Mouse (Mus musculus) kidney, embryonic 14.5 days (tissue): Measurements from ENCODE around the gene Capn11. TPM values are rescaled to one million over a fixed set of nuclear protein-coding genes. Genes with fewer than 3 reads are reported as not detected.

Experiments used
- ATAC-seq: fragments of 200-750 bp; cut with Nextera tagmentation; 2 replicates; pipeline ENCODE4 v1.8.0; 2017; ENCODE audit warnings: moderate number of reproducible peaks, mild to moderate bottlenecking, moderate TSS enrichment, moderate library complexity; ENCODE audit not compliant: low FRiP score, low TSS enrichment
- H3K27ac ChIP-seq: fragments of 300-500 bp; sonication (generic); 2 replicates; pipeline ENCODE4 v1.5.1; 2014; ENCODE audit warnings: low read depth, mild to moderate bottlenecking, low read length, moderate library complexity, mixed read lengths
- H3K27me3 ChIP-seq: fragments of 300-500 bp; sonication (generic); 2 replicates; pipeline ENCODE4 v1.6.1; 2014; ENCODE audit warnings: mild to moderate bottlenecking, low read length; ENCODE audit not compliant: control insufficient read depth, insufficient read depth
- H3K36me3 ChIP-seq: fragments of 300-500 bp; sonication (generic); 2 replicates; pipeline ENCODE4 v1.6.1; 2014; ENCODE audit warnings: low read length, mixed read lengths; ENCODE audit not compliant: control insufficient read depth, insufficient read depth
- H3K4me1 ChIP-seq: fragments of 300-500 bp; sonication (generic); 2 replicates; pipeline ENCODE4 v1.6.1; 2014; ENCODE audit warnings: low read length, mixed read lengths; ENCODE audit not compliant: control insufficient read depth, insufficient read depth
- H3K4me2 ChIP-seq: fragments of 300-500 bp; sonication (generic); replicated peaks from 2 replicates; pipeline ENCODE4 v1.6.1; 2014; ENCODE audit warnings: low read depth, mild to moderate bottlenecking, low read length
- H3K4me3 ChIP-seq: fragments of 300-500 bp; sonication (generic); 2 replicates; pipeline ENCODE4 v1.5.1; 2014; ENCODE audit warnings: mild to moderate bottlenecking, low read length
- H3K9ac ChIP-seq: fragments of 300-500 bp; sonication (generic); 2 replicates; pipeline ENCODE4 v1.6.1; 2014; ENCODE audit warnings: low read depth, mild to moderate bottlenecking, low read length, moderate library complexity
- H3K9me3 ChIP-seq: fragments of 300-500 bp; sonication (generic); 2 replicates; pipeline ENCODE4 v1.6.1; 2016; ENCODE audit warnings: low read length; ENCODE audit not compliant: control insufficient read depth
- WGBS: fragments of 180-500 bp; shearing (Covaris S2); extraction: QIAGEN DNeasy Blood & Tissue Kit; methylation state at CpG from one replicate; pipeline ENCODE4 v1.1.7; 2014; 5-methylcytosine and 5-hydroxymethylcytosine counted together
- polyA plus RNA-seq: library from polyadenylated mRNA; unstranded; fragments of >200 nt; fragmentation: Nextera tagmentation; extraction: Ambion mirVana; gene quantifications from 2 replicates; pipeline ENCODE4 v1.2.1, GENCODE M21; 2014

Gene Capn11
- polyA plus RNA-seq, 1 experiment from 2014 or later, result not detected

GRCm38 (mm10) chr17:45600267-45600666, 58.9 kb downstream of the Capn11 start:
- Histone ChIP-seq H3K9me3 (no peaks in the 10 kb centered on the region), H3K4me3 (no peak overlapping the region), H3K9ac (no peak overlapping the region), H3K27me3 (0 out of 2 replicates have a peak, but pooled peaks cover 4% of the 10 kb centered on the region), H3K36me3 (no peaks in the 10 kb centered on the region), H3K4me2 (no peak overlapping the region), H3K27ac (no peak overlapping the region), H3K4me1 (peaks cover 26% of the 10 kb centered on the region; the same call in 1 of the 2 replicates)
- WGBS, result 50% methylated on average over 8 of the region's 8 CpGs
- no peak for ATAC-seq

DNA sequence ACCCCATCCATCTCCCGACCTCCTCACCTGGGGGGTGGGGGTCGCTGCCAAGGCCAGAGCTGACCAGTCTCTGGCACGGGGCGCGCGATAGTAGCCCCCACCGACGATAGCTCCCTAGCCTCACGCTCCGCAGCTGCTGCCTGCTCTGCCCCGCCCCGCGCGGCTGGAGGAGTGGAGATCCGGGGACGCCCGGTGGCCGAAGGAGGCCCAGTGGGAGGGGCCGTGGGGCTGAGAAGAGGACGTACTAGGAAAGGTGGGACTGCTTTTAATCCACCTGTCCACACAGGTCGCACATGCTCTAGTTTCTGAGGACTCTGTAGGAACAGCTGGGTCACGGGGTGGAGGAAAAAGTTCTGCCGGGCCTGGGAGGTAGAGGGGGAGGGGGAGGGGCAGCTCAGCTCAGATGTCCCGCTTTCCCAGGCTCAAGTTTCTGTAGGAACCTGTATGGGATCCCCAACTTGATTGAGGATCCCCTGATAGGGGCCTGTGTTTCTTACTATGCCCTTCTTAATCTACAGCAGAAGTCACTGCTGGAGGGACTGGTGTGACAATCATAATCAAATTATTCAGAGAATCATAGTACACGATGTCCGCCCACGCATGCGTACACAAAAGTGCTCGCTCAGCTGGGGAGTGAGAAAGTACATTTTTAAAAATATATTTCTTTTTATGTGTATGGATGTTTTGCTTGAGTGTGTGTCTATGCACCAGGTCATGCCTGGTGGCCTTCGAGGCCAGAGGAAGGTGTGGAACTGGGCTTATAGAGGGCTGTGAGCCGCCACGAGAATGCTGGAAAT, 59.5 kb downstream of the Capn11 start, which contains the start of gene Slc29a1:
TSS of gene Slc29a1 (minus strand) at position 161 of the 797 bp plus-strand sequence.
- peak; percentile 48 for ATAC-seq
- Histone ChIP-seq H3K4me2 (peak within 1 kb of the TSS; percentile 88), H3K4me3 (peak within 1 kb of the TSS; percentile 38), H3K36me3 (no peaks in the 10 kb centered on the region), H3K27me3 (0 out of 2 replicates have a peak, but pooled peaks cover 4% of the 10 kb centered on the region), H3K9ac (peak within 1 kb of the TSS; percentile 52), H3K27ac (no peak within 1 kb of the TSS), H3K9me3 (no peaks in the 10 kb centered on the region), H3K4me1 (peaks cover 31% of the 10 kb centered on the region)
- whole genome bisulfite sequencing, result 15% methylated on average over 32 of the region's 32 CpGs

GRCm38 (mm10) chr17:45598891-45599290, 60.2 kb downstream of the Capn11 start:
- H3K4me2 ChIP-seq, result peak overlapping the region; percentile 88
- 0 out of 2 replicates have a peak, but pooled peaks cover 4% of the 10 kb centered on the region for H3K27me3 ChIP-seq
- H3K4me3 ChIP-seq, result no peak overlapping the region
- ATAC-seq, result no peak
- H3K36me3 ChIP-seq, result no peaks in the 10 kb centered on the region
- peaks cover 38% of the 10 kb centered on the region for H3K4me1 ChIP-seq
- H3K9ac ChIP-seq, result no peak overlapping the region; the same call in 1 of the 2 replicates
- 63% methylated on average over 3 of the region's 3 CpGs for WGBS
- H3K27ac ChIP-seq, result no peak overlapping the region
- H3K9me3 ChIP-seq, result no peaks in the 10 kb centered on the region

DNA sequence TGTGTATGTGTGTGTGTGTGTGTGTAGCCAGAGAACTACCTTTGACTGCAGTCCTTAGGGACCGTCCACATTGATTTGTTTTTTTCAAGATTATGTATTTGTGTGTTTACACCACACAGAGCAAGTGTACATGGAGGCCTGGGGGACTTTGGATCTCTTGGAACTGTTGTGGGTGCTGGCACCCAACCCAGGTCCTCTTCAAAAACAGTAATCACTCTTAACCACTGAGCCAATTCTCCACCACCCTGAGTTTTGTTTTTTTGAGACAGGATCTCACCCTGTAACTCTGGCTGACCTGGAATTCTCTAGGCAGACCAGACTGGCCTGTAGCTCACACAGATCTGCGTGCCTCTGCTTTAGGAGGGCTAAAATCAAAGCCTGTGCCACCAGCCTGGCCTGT, 60.7 kb downstream of the Capn11 start:
- Histone ChIP-seq H3K9ac (no peak overlapping the region), H3K27ac (no peak overlapping the region), H3K36me3 (no peaks in the 10 kb centered on the region), H3K9me3 (no peaks in the 10 kb centered on the region), H3K4me1 (peaks cover 43% of the 10 kb centered on the region), H3K4me2 (no peak overlapping the region), H3K4me3 (no peak overlapping the region), H3K27me3 (0 out of 2 replicates have a peak, but pooled peaks cover 4% of the 10 kb centered on the region)
- 96% methylated on average over 2 of the region's 2 CpGs for WGBS
- no peak for ATAC-seq

GRCm38 (mm10) chr17:45597787-45598186, 61.3 kb downstream of the Capn11 start:
- no peaks in the 10 kb centered on the region for H3K36me3 ChIP-seq
- no peak overlapping the region for H3K4me3 ChIP-seq
- peaks cover 49% of the 10 kb centered on the region for H3K4me1 ChIP-seq
- no peak for ATAC-seq
- H3K4me2 ChIP-seq, result no peak overlapping the region
- 31% methylated on average over 3 of the region's 3 CpGs for WGBS
- no peak overlapping the region for H3K9ac ChIP-seq
- no peak overlapping the region for H3K27ac ChIP-seq
- H3K9me3 ChIP-seq, result no peaks in the 10 kb centered on the region
- peaks cover 6% of the 10 kb centered on the region; the same call in 1 of the 2 replicates for H3K27me3 ChIP-seq

DNA sequence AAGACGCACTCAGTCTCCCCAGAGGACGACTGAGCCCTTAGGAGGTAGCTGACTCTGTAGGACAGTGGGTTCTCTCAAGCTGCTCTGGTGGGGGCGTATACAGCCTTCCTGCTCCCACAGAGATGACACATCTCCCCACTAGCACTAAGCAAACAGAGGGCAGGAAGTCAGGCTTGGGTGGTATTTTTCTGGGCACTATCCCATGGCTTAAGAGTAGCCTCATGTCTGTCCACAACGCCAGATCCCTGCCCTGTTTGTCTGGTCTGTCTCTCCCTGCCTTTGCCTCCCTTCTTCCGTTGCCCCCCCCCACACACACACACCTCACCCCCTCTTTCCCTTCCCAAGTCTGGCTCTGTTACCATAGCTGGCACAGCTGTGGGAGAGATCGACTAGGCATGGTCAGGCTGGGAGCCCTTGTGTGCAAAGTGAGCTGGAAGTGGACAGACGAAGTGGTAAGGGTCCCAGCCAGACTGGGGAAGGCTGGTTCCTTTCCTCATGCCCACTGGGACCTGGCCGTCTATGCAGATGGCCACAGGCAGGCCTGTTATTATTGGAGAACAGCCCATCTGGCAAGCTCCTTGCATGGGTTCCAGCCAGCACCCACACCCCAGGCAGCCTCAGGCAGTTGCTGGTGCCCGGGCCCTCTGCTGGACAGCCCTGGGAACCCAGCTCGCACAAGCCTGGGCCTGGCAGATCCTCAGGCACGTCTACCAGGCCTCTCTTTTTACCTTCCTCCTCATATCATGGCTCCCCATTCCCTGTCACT, 62.3 kb downstream of the Capn11 start:
- Histone ChIP-seq H3K4me3 (no peak overlapping the region), H3K4me1 (peaks cover 59% of the 10 kb centered on the region), H3K27me3 (peaks cover 6% of the 10 kb centered on the region; the same call in 1 of the 2 replicates), H3K4me2 (no peak overlapping the region), H3K36me3 (no peaks in the 10 kb centered on the region), H3K9me3 (no peaks in the 10 kb centered on the region), H3K9ac (no peak overlapping the region), H3K27ac (no peak overlapping the region)
- 37% methylated on average over 11 of the region's 11 CpGs for WGBS
- ATAC-seq, result peak; percentile 17; the same call in 1 of the 2 replicates

GRCm38 (mm10) chr17:45595736-45596390, 63.3 kb downstream of the Capn11 start:
- peak; percentile 30 for ATAC-seq
- H3K9ac ChIP-seq, result peak overlapping the region; percentile 72
- H3K27ac ChIP-seq, result no peak overlapping the region
- peak overlapping the region; percentile 97 for H3K4me2 ChIP-seq
- no peaks in the 10 kb centered on the region for H3K36me3 ChIP-seq
- H3K27me3 ChIP-seq, result peaks cover 3% of the 10 kb centered on the region; the same call in 1 of the 2 replicates
- H3K4me3 ChIP-seq, result peak overlapping the region; percentile 61
- H3K9me3 ChIP-seq, result no peaks in the 10 kb centered on the region
- peaks cover 62% of the 10 kb centered on the region for H3K4me1 ChIP-seq
- 3% methylated on average over 23 of the region's 23 CpGs for whole genome bisulfite sequencing

GRCm38 (mm10) chr17:45594881-45595735, 64.0 kb downstream of the Capn11 start:
- WGBS, result 1% methylated on average over 58 of the region's 58 CpGs
- H3K9ac ChIP-seq, result peak overlapping the region; percentile 72
- peaks cover 62% of the 10 kb centered on the region for H3K4me1 ChIP-seq
- ATAC-seq, result peak; percentile 78
- H3K9me3 ChIP-seq, result no peaks in the 10 kb centered on the region
- H3K27ac ChIP-seq, result no peak overlapping the region
- H3K36me3 ChIP-seq, result no peaks in the 10 kb centered on the region
- H3K4me3 ChIP-seq, result peak overlapping the region; percentile 61
- H3K4me2 ChIP-seq, result peak overlapping the region; percentile 97
- peaks cover 3% of the 10 kb centered on the region; the same call in 1 of the 2 replicates for H3K27me3 ChIP-seq
